Mouse (Mus musculus) liver, adult 2 months (tissue): Measurements from ENCODE around the gene Fam173a.

Experiments
- CTCF ChIP-seq: fragments of 200-500 bp; IDR thresholded peaks from 2 replicates; pipeline ENCODE4 v1.5.1; 2011; ENCODE audit warnings: low read depth, low read length, control low read depth
- POLR2A ChIP-seq: fragments of 200-500 bp; IDR thresholded peaks from 2 replicates; pipeline ENCODE4 v1.6.1; 2011; ENCODE audit warnings: low read length, control low read depth; ENCODE audit not compliant: insufficient read depth; ENCODE audit errors: extremely low read depth

DNA sequence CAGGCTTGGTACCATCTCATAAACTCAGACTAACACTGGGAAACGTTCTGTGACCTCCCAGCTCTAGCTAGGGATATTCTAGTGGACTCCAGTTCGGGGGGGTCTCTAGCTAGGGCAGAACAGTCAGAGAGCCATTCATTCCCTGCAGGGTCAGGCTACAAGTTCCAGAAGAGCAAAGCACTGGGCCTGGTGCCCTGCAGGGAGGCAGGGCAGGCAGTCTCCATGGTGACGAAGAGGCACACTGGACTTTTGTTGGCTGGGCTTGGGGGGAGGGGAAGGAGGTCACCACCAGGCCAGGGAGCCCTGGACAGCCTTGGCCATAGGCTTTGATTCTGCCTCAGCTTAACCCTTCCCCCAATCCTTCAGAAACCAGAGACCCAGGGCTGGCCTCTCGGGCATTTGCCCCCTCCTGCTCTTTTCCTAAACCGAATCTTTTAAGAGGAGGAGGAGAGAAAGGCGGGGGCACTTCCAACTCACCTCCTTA lies 3.0 kb upstream of the Fam173a start, which contains the start of gene AC134908.4:
- TF ChIP-seq POLR2A (no peak), CTCF (no peak)
